Mouse (Mus musculus) gonadal fat pad, adult 2 months (tissue): ENCODE results near the gene Chek2. TPM values are rescaled to one million over a fixed set of nuclear protein-coding genes. Genes with fewer than 3 reads are reported as not detected.
"Not testable (repeated sequence)": the region's sequence is repeated elsewhere in the genome, so short reads cannot be mapped to it uniquely, and the experiment has no call there.

Source experiments
- DNase-seq: peaks from one replicate; pipeline ENCODE4 v3.0.0-alpha.2; 2012; ENCODE audit warnings: low read depth
- polyA plus RNA-seq: library from polyadenylated mRNA; depleted of rRNA; stranded (reverse); fragments of >200 nt; gene quantifications from 2 replicates; pipeline ENCODE4 v1.2.3, GENCODE M21; 2012; rRNA removed

The Chek2 gene
- 5.9 and 7.0 TPM in 2 replicates for polyA plus RNA-seq

DNA sequence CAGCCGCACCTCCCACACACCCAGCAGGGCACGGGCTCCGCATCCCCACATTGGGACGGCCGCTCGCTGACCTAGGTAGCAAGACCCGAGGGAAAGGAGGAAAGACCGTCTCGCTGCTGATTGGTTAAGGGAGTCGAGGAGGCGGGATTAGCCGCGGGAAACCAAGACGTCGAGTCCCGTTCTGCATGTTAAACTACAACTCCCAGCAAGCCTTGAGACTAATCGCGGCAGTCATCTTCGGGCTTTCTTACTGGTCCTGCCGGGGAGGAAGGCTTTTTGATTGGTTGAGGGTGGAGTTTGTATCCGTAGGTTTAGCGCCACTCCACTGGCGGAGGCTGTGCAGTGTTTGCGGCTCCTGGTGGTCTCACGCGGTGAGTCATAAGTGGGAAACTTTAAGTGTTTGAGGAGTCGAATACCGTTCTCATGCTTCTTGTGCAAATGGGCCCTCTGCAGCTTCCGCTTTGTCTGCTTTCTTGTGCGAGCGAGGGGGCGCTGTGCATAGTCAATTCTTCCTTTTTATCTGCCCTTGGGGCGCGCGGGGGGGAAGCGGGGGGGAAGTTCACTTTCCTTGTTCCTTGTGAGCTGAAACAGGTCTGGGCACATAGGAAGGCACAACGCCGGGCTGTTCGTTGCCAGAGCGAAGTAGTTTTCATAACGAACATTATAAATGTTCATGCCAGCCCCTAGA is at the start of gene Chek2, which contains the start of gene Hscb:
Chek2 (plus strand) TSS at position 302 of the 688 bp plus-strand sequence.
Hscb (minus strand) TSS at position 100 of the 688 bp plus-strand sequence.
- DNase-seq, result peak; percentile 95

DNA sequence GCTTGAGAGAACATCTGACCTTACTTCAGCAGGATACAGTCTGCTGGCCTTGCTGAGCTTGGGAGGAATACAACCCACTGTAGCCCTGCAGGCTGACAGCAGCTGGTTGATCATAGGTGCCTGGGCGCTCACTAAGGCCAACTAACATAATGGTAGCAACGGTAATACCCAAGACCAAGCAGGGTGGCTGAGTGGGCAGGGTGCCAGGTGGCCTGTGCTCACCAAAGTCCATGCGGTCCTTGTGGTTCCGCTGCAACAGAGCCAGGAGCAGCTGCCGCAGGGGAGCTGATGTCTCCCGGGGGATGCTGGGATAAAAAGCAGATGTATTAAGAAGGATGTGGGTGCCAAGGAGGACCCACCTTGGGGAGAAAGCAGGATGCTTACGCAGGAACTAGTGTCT is 45.4 kb upstream of the Chek2 start:
- DNase-seq, result no peak

DNA sequence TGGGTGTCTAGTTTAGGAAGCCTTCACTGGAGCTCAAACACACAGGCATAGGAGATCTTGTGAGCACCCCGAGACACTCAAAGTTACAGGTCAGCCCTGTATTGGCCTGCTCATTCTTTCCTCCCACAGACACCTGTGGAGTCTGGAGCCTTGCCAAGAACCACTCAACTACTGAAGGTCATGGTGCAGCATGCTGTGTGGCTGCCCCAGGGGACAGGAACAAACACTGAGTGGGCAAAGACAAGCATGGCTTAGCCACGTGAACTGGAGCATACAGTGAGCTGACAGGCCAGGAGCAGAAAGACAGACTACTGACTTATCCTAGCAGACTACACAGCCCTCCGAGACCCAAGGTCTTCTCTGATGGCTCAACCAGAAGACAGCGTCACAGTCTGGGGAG is 42.1 kb upstream of the Chek2 start:
- peak; percentile 74 for DNase-seq

DNA sequence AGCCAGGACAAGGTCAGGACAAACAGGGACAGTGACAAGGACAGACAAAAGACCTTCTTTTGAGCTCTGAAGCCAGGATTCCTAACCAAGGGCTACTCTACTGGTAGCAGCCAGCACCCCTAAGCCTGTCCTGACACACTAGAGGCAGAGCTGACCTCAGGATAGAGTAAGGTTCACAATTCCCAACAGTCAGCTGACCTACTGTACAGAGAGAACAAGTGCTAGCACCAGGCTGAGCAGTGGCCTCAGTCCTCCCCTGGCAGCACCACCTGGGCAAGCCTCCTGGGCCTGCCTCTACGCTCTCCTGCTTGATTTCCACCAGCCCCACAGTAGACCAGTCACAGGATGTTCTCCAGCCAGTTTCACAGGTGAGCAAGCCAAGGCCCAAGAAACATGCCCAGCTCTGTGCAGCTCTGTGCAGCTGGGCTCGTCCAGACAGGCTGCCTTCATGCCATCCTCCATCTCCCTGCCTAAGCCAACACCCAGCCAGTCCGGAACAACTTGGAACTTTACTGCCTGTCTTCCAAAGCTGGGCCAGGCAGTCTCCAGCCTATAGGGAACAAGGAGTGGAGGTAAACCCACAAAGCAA is 38.6 kb upstream of the Chek2 start:
- peak; percentile 81 for DNase-seq

DNA sequence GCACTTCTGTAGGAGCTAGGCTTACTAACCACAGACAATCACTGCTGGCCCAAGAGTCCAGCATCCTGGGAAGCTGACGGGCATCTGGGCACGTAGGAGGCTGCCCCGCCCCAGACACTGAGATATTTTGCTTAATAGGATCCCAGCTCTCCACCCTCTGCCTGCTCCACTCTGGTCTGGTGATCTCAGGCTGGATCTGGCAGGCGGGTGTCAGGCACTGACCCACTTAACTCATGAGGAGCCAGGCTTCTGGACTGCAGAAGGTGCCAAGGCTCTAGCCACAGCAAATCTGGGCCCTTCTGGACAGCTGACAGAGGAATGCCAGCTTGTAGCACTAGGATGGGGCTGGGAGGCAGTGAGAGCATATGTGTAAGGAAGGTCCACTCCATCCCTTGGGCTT is 37.6 kb upstream of the Chek2 start:
- no peak for DNase-seq

DNA sequence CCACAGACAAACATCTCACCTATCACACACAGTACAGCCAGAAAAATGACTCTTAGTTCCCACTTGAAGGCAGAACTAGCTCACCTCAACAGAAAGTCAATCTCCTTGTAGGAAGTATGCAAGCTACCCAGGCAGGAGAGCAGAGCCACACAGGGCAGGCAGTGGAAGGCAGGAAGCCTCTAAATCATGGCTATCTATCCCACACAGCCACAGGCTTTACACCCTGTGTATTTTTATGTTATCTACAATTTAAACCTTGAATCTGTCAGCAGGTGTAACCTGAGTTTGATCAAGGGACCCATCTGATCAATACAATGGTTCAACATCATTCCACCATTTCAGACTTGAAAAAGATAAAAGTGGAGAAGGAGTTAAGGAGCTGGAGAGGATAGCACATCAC is 37.0 kb upstream of the Chek2 start:
- DNase-seq, result no peak

DNA sequence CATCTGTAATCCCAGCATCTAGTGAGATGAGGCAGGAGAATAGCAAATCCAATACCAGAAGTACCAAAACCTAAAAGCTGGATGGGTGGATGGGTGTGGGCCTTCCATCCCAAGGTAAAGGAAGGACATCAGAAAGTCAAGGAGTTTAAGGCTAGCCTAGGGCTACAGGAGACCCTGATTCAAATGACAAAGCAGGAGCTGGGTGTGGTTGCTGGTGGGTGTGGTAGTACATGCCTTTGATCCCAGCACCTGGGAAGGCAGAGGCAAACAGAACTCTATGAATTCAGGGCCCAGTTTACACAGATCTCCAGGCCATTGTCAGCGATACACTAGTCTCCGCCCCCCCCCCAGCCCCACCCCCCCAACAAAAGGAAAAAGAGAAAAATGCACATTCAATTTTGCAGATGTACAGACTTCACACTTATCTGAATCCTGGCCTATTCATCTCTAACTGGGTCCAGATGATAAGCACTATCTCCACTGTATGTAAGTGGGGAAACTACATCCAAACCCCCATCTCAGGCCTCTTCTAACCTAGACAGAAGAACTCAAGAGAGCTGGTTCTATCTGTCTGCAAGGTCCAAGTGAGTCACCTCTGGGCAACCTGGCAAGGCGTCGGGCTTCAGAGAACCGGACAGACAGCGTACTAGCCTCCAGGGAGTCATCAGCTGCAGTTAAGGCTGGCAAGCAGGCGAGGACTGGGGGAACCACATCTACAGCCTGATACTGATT is 35.6 kb upstream of the Chek2 start:
- no peak for DNase-seq

DNA sequence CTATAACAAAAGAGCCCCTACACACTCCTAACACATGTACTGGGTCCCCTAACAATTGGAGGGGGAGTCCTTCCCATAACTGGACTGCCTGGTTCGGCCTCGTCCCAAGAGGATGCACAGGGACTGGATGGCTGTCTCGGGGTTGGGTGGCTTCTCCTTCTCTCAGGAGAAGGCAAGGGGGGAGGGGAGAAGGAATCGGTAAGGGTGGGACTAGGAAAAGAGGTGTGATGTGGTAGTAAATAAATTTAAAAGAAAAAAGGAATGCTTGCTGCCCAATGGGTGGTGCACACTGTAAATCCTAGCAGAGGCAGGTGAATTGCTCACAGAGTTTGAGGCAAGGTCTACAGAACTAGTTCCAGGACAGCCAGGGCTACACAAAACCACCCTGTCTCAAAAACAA is 33.6 kb upstream of the Chek2 start:
- DNase-seq, result no peak

DNA sequence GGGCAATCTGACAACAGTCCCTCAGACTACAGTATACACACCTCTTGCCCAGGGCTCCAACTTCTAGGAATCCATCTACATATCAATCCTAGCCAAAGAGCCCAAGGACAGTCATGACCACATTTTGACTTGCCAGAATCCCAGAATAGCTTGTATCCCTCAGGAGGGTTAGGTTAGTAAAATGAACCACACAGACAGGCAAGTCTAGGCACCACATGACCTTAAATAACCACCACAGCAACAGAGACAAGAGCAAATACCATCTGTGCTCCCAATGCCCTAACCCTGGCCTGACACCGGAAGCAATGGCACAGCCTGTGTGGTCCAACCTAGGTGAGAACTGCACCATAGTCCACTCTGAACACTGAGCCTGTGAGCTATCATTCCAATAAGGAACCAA is 33.1 kb upstream of the Chek2 start:
- DNase-seq, result no peak

DNA sequence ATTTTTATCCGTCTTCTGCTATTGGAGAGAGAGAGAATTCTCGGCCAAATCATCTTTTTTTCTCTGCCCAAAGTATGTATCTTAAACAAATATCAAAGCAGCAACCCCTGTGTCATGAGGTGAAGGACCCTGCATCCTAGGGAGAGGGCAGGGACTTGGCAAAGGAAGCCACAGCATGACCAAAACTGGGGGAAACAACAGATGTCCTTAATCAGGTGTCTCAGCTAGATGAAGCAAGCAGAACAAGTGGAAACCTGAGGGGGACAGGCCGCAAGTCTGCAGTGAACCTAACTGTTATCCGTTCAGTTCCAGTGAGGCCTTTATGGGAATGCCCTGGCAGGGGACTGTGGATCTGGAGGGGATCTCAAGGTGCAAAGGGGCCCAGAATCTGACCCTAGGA is 32.3 kb upstream of the Chek2 start:
- DNase-seq, result no peak

DNA sequence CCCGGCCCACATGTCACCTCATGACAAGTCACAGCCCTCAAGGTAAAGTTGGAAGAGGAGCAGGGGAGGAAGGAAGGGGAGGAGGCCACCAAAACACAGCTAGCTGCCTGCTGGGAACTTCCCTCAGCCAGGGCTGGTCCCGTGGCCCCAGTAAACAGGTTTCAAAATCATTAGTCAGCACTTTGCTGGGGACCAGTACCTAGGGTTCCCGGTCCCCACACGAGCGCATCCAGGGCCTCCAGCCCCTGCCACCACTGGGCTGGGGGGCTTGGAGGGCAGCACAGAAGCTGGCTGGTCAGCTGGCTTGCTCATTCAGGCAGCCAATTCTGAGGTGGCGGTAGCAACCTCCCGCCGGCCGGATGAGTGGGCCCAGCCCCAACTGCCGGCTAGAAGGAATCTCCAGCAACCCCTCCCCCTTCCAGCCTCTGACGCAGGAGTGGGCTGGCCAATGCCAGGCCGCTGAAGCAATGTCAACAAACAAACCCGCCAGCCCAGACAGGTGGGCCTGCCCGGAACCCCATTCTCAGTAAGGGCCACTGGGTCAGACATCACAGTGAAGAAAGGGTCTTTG is 31.6 kb upstream of the Chek2 start:
- DNase-seq, result no peak

DNA sequence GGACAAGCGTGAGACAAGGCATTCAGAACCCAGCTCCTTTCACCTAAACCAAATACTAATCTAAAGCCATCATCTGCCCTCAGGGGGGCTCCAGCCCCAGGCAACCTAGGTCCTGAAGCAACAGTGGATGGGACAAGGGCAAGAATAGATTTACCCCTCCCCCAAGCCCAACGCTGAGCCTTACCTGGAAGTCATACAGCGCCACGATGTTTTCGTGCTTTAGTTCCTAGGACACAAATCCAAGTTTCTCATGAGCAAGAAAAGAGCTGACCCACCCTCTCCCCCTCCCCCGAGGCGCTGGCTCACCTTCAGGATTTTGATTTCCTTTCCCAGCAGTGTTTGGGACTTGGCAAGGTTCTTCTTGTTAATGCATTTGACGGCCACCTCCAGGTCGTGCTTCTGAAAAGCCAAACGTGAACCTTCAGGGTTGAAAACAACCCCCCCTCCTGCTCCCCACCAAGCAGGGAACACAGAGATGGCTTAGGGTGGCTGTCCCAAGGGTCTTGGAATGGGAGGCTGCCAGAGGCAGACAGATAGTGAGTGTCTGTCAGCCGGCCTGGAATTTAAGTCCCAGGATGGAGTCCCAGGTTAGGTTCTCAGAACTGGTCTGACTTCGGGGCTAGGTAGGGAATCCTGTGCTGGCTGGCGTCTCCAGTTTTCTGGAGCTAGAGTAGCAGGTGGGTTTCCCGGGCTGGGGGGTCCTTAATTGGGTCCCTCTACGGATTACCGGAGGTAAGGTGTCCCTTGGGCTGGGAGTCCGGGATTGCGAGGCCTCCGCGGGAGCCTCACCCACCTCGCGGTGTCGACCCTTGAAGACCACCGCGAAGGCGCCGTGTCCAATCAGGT is 30.7 kb upstream of the Chek2 start:
- DNase-seq, result no peak

DNA sequence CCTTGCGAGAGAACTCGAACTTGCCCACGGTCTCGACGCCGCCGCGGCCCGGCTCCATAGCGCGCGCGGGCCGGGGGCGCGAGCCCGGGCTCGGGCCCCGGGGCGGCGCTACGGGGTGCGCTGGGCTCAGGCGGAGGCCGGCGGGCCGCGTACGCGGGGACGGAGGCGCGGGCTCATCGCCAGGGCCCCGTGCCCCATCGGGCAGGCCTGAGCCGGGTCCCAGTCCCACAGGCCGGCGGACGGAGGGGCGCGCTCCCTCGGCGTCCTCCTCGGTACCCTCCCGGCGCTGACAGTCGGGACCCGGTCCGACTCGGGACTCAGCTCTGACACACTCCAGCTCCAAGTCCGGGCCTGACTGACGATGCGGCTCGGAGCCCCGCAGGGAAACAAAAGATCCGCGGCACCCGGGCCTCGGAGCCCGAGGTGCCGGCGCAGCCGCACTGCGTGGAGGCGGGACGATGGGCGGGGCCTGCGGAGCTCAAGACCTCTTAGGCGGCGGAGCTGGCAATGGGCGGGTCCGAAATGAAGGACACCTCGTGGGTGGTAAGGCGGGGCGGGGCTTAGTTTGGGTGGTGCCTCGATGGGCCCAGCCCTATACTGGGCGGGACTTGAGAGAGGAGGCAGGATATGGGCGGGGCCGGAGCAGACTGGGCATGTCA is 30.0 kb upstream of the Chek2 start, which contains the start of gene Ulk1:
Ulk1 (minus strand) TSS at position 431 of the 659 bp plus-strand sequence.
- no peak for DNase-seq

DNA sequence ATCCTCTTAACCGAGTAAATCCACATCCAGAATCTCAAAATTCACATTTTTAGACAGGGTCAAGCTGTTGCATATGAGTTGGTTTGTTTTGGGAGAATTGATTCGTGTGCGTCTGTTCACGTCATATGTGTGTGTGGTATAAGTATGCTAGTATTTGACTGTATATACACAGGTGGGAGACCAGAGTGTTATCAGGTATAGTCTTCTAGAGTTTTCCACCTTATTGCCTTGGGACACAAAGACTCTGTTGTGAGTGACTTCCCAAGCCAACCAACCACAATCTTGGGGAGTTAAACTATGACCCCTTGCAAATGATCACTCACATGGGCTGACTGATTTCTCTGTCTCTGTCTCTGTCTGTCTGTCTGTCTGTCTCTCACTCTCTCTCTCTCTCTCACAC is 15.4 kb upstream of the Chek2 start:
- no peak for DNase-seq

DNA sequence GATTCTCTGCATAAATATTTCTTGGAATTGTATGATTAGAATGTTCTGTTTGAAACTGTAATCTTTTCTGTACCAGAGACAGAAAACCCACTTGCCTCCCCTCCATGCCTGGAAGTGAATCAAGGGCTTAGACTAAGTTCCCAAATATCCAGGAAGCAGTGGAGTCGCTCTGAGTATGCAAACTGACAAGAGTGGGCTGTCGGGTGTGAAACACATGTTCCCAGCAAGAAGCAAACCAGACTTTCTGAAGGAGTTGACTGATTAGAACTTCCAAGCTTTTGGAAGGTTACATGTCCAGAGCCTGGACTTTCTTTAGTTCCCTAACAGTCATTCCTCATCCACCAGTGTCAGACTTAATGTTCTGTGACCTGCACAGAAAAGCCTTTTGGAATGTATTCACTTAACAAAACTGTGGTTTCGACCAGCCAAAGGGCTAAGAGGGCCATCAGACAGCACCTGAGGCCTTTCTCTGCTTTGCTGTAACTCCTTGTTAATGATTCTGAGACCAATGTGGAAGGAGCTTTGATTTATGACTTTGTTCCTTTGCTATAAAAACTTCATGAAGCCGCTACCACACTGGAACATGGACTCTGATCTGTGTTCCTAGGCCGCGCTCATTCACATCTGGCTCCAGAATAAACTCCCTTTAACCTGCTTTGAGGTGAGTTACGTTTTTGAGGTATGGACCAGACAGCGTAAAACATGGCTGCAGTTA is 12.8 kb upstream of the Chek2 start:
- DNase-seq, result no peak

DNA sequence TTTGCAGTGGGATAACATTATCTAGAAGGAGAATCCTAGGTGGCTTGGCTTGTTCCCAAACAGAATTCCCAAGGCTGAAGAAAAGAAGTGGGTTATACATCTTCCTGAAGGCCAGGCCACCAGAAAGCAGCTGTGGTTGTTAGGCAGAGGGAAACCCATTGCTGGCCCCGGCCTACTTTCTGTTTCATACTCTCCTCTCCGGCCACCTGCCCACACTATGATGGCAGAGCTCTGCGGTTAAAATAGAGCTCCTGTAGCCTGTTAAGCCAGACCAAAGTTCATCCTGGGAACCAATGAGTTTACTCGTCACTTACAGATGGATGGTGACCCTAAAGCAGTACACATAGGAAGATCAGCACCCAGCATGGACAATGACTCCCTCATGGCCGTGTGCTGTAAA is 12.2 kb upstream of the Chek2 start:
- DNase-seq, result no peak

DNA sequence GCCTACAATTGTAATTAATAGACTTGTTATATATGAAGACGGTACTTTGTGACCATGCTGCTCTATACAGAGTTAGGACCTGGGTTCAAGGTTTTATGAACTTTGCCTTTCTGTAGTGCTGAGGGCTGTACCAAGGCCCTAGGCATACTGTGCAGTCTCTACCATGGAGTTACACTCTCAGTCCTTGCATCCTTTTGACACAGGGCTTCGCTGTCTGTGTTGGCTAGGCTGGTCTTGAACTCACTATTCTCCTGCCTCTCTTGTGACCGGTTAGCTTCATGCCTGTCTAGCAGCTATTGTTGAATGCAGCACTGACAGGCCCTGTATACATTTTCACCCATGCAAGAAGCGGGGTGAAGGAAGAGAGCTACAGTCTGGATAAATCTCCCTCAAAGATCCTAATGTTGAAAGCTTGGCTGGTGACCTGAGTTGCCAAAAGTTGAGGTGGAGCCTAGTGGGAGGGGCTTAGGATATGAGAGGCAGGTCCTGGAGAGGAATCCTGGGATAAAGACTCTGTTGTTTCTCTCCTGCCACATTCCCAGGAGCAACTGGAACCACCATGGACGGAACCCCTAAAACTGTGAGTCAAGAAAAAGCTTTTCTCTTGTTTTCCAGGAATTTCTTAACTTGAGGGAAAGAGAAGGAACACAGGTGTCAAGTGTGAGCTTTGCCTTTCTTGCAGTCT is 8.6 kb upstream of the Chek2 start:
- no peak for DNase-seq

DNA sequence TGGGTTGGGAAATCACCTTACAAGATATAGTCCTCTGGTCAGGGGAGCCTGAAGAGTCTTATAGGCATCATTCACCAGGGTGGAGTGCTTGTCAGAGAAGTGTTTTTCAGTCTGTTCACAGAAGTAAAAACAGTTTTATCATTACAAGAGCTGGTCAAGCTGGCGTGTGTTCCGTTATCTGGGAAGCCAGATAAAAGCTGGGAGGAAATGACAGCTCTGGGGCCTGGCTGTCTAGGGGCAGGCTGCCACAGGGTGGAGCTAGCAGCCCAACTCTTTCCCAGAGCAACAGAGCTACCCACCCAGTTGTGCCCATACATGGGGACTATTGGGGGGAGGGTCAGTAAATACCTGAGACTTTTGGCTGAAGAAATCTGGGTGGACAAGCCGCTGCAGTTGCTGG is 3.8 kb upstream of the Chek2 start:
- DNase-seq, result no peak

DNA sequence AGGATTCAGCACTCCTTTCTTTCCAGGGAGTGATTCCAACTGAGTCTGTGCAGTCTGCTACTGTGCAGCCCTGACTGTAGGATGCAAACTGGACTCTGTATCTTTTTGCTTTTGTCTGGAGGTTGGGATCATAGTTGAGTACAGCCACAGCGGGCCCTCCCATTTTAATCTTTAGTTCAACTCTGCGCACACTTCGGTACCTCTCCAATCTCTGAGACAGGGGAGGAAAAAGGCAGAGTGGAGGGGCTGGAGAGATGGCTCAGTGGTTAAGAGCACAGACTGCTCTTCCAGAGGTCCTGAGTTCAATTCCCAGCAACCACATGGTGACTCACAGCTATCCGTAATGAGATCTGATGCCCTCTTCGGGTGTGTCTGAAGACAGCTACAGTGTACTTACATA is 1.8 kb upstream of the Chek2 start:
- DNase-seq, result not testable (repeated sequence)
